Mouse (Mus musculus) gastrocnemius, adult 18-20 months (tissue): ENCODE measurements at regions not wholly inside any gene's neighbourhood (a gene's known extent, or its start where the extent isn't known, plus 50 kb on each side); places are given as distances from the start of the nearest gene placed in this dataset.

Experiments used
- DNase-seq: peaks from one replicate; pipeline ENCODE4 v3.0.0; 2021; ENCODE audit warnings: low spot score

DNA sequence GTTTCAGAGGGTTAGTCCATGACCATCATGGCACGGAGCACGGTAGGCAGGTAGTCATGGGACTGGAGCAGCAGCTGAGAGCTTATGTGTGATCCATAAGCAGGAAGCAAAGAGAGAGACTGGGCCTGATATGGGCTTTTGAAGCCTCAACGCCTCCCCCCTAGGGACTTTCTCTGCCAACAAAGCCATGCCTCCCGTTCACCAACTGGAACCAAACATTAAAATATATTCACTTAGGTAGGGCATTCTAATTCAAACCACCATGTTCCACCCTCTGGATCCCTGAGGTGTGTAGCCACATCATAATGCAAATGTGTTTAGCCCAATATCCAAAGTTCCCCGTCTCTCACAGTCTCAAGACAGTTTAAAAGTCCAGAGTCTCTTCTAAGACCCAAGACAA is 85.3 kb upstream of the Ltbp1 start:
- no peak for DNase-seq

DNA sequence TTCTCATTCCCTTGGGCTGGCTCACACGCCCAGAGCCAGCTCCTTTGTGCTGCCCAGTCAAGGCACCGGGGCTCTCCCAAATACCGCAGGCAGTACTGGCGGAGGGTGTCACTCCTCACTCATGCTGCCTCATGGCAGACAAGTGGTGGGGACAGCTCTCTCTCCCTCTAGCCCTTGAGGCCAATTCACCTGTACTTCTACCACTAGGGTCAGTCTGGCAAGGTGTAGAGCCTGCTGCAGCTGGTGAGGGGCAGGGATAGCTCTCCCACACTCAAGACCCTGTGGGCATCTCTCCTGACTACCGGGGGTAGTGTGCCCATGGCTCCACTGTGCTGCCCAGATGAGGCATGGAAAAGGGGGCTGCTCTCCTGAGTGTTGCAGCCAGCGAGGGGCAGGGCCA is 84.0 kb upstream of the Ltbp1 start:
- no peak for DNase-seq

DNA sequence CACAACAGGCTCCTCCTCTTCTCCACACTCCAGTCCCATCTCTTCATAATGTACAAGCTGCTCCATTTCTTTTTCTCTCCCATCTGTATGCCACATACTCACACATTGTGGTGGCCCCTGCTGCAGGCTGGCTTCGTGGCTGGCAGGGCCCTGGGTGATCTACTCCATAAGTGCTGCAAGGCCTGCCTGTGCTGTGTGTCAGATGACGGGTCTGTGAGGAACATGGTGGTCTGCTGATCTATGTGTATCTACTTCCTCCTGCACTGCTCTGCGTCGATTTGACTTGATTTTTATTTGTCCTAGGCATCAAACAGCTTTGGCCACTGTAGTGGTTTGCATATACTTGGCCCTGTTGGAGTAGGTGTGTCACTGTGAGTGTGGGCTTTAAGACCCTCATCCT is 83.4 kb upstream of the Ltbp1 start:
- DNase-seq: no peak

DNA sequence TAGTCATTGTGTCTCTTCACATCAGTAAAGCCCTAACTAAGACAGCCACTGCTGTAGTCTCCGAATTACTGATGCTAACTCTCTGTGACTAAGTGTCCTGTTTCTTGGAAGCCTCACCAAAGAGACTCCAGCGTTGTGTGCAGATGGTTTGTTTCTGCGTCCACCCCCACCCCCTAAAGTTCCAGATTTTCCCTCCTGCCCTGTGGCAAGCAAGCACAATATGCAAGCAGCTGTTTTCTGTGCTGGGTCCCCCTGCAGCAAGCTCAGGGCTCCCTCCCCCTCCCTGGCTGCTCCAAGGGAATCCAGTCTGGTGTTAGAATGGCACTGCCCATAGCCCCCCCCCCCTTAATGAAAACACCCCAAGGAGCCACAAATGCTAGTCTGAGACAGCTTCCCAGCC is 82.8 kb upstream of the Ltbp1 start:
- DNase-seq: no peak

DNA sequence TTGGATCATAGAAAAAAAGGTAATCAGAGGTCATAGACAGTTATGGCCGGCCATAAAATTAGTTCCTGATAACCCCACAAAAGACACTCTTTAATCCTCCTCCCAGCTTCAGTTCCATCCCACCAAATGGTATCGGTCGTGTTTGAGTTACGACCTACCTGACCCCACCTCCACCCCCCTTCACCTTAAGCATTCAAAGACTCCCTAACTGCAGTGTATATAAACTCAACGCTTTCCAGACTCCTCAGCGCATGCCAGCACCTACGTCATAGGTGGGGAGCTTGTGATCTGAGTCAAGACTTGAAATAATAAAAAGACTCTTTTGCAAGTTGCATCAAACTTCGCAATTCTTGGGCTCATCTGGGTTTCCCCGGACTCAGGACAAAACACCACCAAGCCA is 82.3 kb upstream of the Ltbp1 start:
- no peak for DNase-seq

DNA sequence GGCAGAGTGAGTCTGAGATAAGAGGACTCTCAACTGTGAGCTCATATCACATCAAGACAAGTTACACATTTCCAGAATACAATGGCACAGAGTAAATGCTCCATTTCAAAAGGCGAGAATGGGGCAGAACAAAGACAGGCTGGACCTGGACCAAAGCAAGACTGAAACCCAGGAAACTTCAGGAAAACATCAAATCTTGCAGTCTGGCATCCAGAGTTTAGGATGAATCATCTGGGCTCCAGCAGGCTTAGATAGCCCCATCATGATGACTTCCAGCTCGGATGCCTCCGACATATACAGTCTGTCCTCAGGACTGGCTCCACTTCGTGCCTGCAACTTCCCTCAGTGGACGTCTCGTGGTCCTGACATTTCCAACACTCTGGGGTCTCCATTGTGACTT is 80.2 kb upstream of the Ltbp1 start:
- DNase-seq: no peak

DNA sequence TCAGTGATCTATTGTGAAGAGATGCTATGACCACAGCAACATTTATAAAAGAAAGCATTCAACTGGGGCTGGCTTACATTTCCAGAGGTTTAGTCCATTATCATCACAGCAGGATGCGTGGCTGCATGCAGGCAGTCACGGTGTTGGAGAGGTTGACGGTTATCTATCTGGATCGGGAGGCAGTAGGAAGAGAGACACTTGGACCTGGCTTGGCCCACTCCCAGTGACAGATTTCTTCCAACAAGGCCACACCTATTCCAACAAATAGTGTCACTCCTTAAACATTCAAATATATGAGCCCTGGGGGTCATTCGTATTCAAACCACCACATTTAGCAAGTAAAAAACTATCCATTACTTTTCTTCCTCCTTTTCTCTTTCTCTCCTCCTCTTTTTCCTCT is 77.4 kb upstream of the Ltbp1 start:
- DNase-seq: no peak

DNA sequence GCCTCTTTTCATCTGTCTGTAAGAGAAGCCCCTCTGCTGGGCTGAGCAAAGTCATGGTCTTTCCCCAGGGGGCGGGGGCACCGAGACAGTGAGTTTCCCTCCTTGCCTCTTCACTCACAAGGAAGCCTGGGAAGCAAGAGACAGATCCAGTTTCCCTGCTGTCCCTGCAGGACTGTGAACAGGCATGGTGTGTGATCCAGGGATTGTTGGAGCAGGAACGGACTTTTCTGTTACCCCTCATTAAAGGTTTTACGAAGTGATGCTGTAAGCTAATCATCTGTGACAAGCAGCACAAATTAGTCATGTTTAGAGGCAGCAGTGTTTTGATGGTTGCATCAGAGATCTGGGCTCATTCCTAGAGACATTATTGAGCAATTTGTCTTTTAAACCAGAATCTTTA is 73.8 kb upstream of the Ltbp1 start:
- peak; percentile 4 for DNase-seq

DNA sequence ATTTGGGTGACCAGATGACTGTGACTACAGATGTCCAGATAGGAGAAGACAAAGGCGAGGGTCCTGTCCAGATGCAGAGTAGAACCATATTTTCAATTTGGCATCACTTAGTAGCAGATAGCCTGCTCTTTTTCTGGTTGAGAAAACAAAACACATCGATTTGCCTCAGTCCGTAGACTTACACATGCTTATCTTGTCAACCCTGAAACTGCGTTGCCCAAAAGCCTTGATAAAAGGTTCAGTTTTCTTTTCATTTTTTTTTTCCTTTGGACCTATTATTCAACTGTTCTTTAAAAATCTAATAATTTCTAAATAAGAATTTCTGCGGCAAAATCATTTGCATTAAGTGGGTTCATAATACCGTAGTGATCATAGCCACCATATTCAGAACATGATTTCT is 64.0 kb upstream of the Ltbp1 start:
- DNase-seq: no peak

DNA sequence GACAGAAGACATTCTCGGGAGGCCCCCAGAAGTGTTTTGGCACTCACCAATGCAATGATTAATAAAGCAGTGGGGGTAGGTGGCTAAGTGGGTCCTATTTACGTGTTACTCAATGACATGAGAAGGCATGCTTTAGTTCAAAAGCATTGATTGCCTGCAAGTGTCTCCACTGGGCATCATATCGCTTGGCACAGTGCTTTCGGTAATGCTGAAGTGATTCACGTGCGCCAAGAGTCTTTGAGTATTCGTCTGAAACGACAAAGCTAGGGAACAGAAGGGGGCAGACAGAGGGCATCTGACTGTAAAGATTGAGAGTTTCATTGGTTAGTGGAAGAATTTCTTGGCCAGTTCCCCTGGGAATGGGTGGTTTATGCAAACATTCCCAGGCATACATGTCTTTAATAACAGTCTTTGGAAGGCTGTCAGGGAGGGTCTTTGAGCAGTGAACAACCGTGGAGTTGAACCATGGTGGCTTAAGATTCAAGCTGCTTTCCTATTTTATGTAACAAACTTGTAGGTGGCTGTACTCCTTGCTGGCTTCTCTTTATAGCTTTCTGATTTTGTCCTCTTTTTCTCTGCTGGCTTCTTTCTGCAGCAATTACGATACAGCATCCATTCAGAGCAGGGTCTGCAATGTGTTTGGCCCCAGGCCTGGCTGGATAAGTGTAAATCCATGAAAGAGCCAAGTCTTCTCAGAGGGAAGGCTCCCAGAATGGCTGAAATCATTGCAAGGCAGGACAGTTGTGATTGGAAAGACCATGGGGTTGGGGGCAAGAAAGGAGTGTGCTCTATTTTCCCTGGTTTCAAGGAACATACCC is 62.2 kb upstream of the Ltbp1 start:
- no peak for DNase-seq

DNA sequence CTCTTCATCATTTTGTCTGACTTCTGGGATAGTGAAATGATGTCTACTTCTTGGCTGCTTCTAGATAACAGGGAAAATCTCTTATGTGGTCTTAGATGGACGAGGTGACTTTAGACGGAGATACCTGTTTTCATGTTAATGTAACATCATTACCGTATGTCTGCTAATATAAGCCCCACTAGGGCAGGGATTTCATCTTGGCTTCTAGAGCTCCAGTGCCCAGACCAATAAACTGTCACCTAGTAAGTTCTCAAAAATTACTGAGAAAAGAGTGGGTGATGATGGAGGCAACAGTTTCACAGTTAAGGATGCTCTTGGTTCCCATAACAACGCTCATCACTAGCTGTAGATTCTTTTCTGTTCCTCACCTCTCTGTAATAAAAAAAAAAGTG is 61.6 kb upstream of the Ltbp1 start:
- no peak for DNase-seq

DNA sequence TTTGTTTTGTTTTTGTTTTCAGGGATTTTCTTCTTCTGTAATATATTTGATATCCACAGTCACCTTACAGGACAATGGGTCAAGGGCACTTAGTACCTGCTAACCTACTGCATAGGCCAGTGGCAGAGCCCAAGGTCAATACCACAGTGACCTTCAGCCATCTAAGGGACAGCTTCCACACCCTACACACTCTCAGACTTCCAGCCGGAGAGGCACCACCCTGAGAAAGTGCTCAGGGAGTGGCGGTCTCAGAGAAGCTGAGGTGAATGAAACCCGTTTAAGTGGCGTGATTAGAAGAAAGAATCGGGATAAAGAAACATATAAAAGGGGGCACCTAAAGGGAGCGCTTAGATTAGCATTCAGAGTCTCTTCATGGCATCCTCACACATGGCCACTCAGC is 60.2 kb upstream of the Ltbp1 start:
- no peak for DNase-seq

DNA sequence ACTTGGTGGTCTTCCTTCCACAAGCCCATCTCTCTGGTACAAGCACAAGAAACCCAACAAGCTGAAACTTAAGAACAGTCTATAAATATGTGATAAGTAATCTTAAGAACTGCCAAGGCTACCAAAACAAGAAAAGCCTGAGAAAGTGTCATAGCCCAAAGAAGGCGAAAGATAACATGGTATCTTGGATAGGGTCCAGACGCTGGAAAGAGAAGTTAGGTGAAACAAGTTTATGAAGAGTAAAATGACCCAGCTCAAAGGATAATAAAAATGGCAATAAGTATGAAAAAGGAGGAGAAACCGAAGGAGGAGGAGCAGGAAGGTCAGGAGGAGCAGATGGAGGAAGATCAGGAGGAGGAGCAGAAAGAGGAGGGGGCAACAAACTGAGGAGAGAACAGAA is 56.9 kb upstream of the Ltbp1 start:
- DNase-seq: no peak

DNA sequence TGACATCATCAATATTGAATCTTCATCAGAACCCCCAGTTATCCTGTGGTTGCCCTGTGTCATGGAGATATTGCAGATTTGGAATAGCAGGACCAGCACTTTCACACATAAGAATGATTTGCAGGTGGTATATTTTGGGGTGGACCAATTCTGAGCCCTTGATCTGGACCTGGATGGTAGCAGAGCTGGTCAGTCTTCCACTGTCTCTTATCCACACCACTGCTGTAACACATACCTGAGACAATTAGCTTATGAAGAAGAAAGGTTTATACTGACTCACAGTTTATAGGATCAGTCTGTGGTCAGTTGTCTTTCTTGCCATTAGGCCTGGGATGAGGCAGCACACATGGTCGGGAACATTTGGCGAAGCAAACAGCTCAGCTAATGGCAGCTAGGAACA is 55.1 kb upstream of the Ltbp1 start:
- no peak for DNase-seq

DNA sequence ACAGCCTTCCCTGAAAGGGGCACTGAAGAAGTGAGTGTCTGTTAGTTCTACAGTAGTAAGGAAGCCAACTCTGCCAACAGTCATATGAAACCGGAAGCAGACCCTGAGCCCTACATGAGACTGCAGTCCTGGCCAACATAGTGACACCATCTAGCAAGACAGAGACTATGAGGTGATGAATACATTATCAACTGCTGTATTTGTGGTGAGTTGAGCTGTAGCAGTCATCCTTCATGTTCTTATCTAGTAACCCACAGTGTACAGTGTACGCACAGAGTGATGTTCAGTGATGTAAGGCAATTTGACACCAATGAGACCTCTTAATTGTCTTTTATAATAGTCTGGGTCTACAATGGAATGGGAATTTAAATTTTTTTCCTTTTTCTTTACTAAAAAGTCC is 50.4 kb upstream of the Ltbp1 start:
- DNase-seq: no peak
